In the genomic region with DNA sequence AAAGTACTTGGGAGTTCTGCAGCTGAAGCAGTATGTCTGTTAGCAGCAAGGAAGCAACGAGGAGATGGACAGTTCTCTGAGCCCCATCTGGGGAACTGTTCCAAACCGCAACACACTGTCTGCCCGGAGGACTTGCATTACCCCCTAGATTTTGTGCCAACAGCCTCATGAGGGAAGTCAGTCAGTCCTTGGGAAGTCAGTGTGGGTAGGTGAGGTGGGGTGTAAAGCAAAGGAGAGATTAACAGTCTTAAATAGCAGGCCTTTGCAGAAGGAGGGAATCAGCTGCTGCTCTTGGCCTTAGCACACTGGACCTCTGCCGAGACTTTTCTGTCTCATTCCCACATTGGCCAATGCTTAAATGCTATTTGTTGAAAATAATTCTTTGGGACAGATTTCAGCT, we compare ENCODE assay signal across 20 mouse cellular contexts.
DNase-seq lines count a peak whose midpoint lies in the region; ATAC-seq and TF ChIP-seq lines count a peak whose summit lies in the region.
"Had no signal": no experiment of that assay in that cellular context is flagged by ENCODE, and none has a peak within 500 bp of the region (broad histone marks: within the 10 kb centered on the region; RNA-seq: fewer than 3 reads in every experiment).

No protein-coding gene starts in this region.

- TF ChIP-seq EP300 in heart, adult 2 months (IDR thresholded peaks at IDR 0.05; ENCODE audit: insufficient read depth, low read depth, low read length), result no peak

- no peak overlapping the region for H3K9ac ChIP-seq in heart, adult 2 months (ENCODE audit: low read depth, low read length)
- no peak overlapping the region for H3K9ac ChIP-seq in heart, embryonic 11.5 days (ENCODE audit: low read depth, low read length)
- H3K9ac ChIP-seq: embryonic facial prominence, embryonic 15.5 days; midbrain, embryonic 12.5 days; neural tube, embryonic 13.5 days had no signal

- H3K36me3 ChIP-seq in heart, adult 2 months (ENCODE audit: control insufficient read depth, insufficient read depth, low read length), result no peaks in the 10 kb centered on the region
- H3K36me3 ChIP-seq in heart, embryonic 11.5 days (ENCODE audit: control insufficient read depth, insufficient read depth, low read length), result no peaks in the 10 kb centered on the region
- H3K36me3 ChIP-seq: G1E; midbrain, embryonic 12.5 days; neural tube, embryonic 13.5 days had no signal

- no peaks in the 10 kb centered on the region for H3K9me3 ChIP-seq in heart, embryonic 11.5 days (replicated peaks; ENCODE audit: control insufficient read depth, low read length)
- H3K9me3 ChIP-seq: embryonic facial prominence, embryonic 15.5 days; midbrain, embryonic 12.5 days; neural tube, embryonic 13.5 days had no signal

- H3K27ac ChIP-seq in heart, adult 2 months, result no peak overlapping the region
- no peak overlapping the region for H3K27ac ChIP-seq in heart, embryonic 11.5 days (ENCODE audit: low read depth, low read length)
- H3K27ac ChIP-seq: embryonic facial prominence, embryonic 15.5 days; midbrain, embryonic 12.5 days; neural tube, embryonic 13.5 days had no signal

- peak; percentile 16 to 33 for DNase-seq in heart, adult 2 months
- peak; percentile 11 for DNase-seq in urinary bladder, postnatal 14 days (ENCODE audit: low spot score)
- DNase-seq in urinary bladder, postnatal 10 days (ENCODE audit: low spot score), result no peak
- DNase-seq in gastrocnemius, postnatal 14 days, result peak; percentile 18
- DNase-seq in skeletal muscle tissue, adult 2 months (ENCODE audit: low read depth, low spot score), result peak; percentile 15
- no peak for DNase-seq in right cerebral cortex, postnatal 10 days (ENCODE audit: low spot score in 2 of 2)
- DNase-seq in B cell, adult 2 months, result no peak
- DNase-seq: cerebellum, adult 8-10 months; embryo, embryonic 11 days; kidney, adult 18-20 months; kidney, postnatal 25 days; liver; lung, adult 18-20 months; lung, postnatal 4 days; thymus, postnatal 14 days had no signal

- H3K4me2 ChIP-seq in heart, embryonic 11.5 days, result no peak overlapping the region
- H3K4me2 ChIP-seq: embryonic facial prominence, embryonic 15.5 days; midbrain, embryonic 12.5 days; neural tube, embryonic 13.5 days had no signal

- 45% methylated on average over 4 of the region's 4 CpGs for WGBS in heart, adult 2 months
- 68% methylated on average over 4 of the region's 4 CpGs for WGBS in heart, embryonic 11.5 days (ENCODE audit: insufficient replicate concordance)

- H3K4me3 ChIP-seq in heart, adult 2 months, result no peak overlapping the region
- H3K4me3 ChIP-seq in heart, embryonic 11.5 days (ENCODE audit: low read depth, low read length), result no peak overlapping the region
- H3K4me3 ChIP-seq: embryonic facial prominence, embryonic 15.5 days; midbrain, embryonic 12.5 days; neural tube, embryonic 13.5 days had no signal

- no peaks in the 10 kb centered on the region for H3K27me3 ChIP-seq in heart, adult 2 months (ENCODE audit: control insufficient read depth, insufficient read depth, low read length)
- H3K27me3 ChIP-seq in heart, embryonic 11.5 days (ENCODE audit: control insufficient read depth, insufficient read depth, low read length), result no peaks in the 10 kb centered on the region
- H3K27me3 ChIP-seq: embryonic facial prominence, embryonic 15.5 days; midbrain, embryonic 12.5 days; neural tube, embryonic 13.5 days had no signal

- H3K79me2 ChIP-seq in heart, adult 2 months (replicated peaks; ENCODE audit: control insufficient read depth, insufficient read depth, low read length), result no peaks in the 10 kb centered on the region

- TF ChIP-seq CTCF in heart, adult 2 months (IDR thresholded peaks at IDR 0.05), result no peak

- intact Hi-C loops in heart, adult 2 months (cut with DNase I), result no loop called here
- intact Hi-C loops in gastrocnemius, postnatal 14 days (cut with DNase I; ENCODE audit: low total_unique reads), result no loop called here

- TF ChIP-seq POLR2A in heart, adult 2 months (IDR thresholded peaks at IDR 0.05; ENCODE audit: insufficient read depth, low read depth, low read length), result no peak

- H3K4me1 ChIP-seq in heart, adult 2 months (ENCODE audit: control insufficient read depth, insufficient read depth, low read length), result peaks cover 1% of the 10 kb centered on the region; the same call in 1 of the 2 replicates
- H3K4me1 ChIP-seq in heart, embryonic 11.5 days (ENCODE audit: control insufficient read depth, insufficient read depth, low read length), result no peaks in the 10 kb centered on the region
- H3K4me1 ChIP-seq: embryonic facial prominence, embryonic 15.5 days; midbrain, embryonic 12.5 days; neural tube, embryonic 13.5 days had no signal

- no peak for ATAC-seq in heart, embryonic 11.5 days (replicated peaks; ENCODE audit: insufficient number of reproducible peaks, low FRiP score, low TSS enrichment)

Comparison
In these comparisons a context has a peak if more than half of its experiments do, and no peak if none do; other contexts are left out.
1. DNase-seq: peak in heart, adult 2 months (2 of 2), urinary bladder, postnatal 14 days (single experiment), gastrocnemius, postnatal 14 days (single experiment) and skeletal muscle tissue, adult 2 months (single experiment); none in urinary bladder, postnatal 10 days (single experiment), right cerebral cortex, postnatal 10 days (0 of 2) and B cell, adult 2 months (0 of 2).